Mouse (Mus musculus) induced T-regulatory cell, adult 2 months (primary cell): ENCODE results near the gene 1810013L24Rik.
"Not testable (repeated sequence)": the region's sequence is repeated elsewhere in the genome, so short reads cannot be mapped to it uniquely, and the experiment has no call there.

Source experiments
- DNase-seq: peaks from one replicate; pipeline ENCODE4 v3.0.0-alpha.2; 2012; ENCODE audit warnings: low read depth

1810013L24Rik gene

DNA sequence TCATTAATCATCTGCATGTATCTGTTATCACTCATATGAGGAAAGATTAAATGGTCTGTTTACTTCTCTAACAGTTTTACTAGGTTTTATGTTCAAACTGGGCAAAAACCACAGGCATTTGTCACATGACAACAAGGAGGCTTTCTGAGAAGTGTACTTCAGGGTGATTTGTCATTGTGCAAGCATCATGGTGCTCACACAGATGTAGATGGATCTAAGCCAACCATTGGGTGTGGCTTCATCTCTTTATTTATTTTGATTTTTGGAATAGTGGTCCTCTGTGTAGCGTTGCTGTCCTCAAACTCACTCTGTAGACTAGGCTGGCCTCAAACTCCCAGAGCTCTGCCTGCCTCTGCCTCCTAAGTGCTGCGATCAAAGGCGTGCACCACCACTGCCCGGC, 65.4 kb downstream of the 1810013L24Rik start:
- DNase-seq: no peak

DNA sequence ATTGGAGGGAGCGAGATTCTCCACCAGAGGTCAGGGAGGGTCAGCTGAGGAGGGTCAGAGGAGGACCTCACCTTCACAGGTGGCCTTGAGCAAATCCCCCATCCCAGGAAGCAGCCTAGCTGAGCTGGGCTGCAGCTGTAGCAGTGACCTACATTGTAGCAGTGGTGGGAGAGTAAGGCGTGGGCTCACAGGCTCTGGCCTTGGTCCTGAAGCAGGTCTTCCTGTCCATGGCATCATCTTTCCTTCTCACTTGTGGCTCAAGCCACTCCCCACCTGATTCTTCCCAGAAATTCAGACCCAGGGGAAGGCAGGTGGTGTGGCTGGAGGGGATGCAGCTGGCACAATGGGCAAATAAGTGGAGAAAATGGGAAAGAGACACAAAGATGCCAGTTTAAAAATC, 76.2 kb downstream of the 1810013L24Rik start:
- not testable (repeated sequence) for DNase-seq
